Mouse (Mus musculus): ENCODE data around the gene Enpp1.

GRCm38 (mm10) chr10:24630469-24631081 is 81.4 kb downstream of the Enpp1 start:
- TF ChIP-seq CTCF (IDR thresholded peaks at IDR 0.05; ENCODE audit: borderline replicate concordance, control insufficient read depth, extremely low read depth, insufficient read depth, low read length, poor library complexity) (no peak), POLR2A (IDR thresholded peaks at IDR 0.05; ENCODE audit: control insufficient read depth, extremely low read depth, insufficient read depth, low read length, poor library complexity) (no peak)
